Mouse (Mus musculus): ENCODE data around the gene Mbnl1. TPM values are rescaled to one million over a fixed set of nuclear protein-coding genes. Genes with fewer than 3 reads are reported as not detected.
"Not testable (repeated sequence)": the region's sequence is repeated elsewhere in the genome, so short reads cannot be mapped to it uniquely, and the experiment has no call there.

Gene Mbnl1
- polyA plus RNA-seq (2016; fragmentation: Nextera tagmentation; extraction: Ambion mirVana) = 34.7 and 39.3 TPM in 2 replicates

- Histone ChIP-seq H3K4me1 (replicated peaks) (no peaks in the 10 kb centered on the region), H3K36me3 (no peaks in the 10 kb centered on the region), H3K27me3 (ENCODE audit: insufficient read depth, poor library complexity, severe bottlenecking) (no peaks in the 10 kb centered on the region), H3K9me3 (no peaks in the 10 kb centered on the region), H3K4me3 (no peak within 1 kb of the TSS), H3K27ac (no peak within 1 kb of the TSS)
- 80% methylated on average over 5 of the region's 5 CpGs for WGBS
- no peak for DNase-seq (ENCODE audit: low spot score)
These were observed at the start of gene Mbnl1 for GRCm38 (mm10) chr3:60472681-60473177. Gene Mbnl1 (plus strand): TSS chr3:60472830.

GRCm38 (mm10) chr3:60424148-60424547 lies 48.5 kb upstream of the Mbnl1 start:
- DNase-seq (ENCODE audit: low spot score) = no peak
- H3K4me3 ChIP-seq = no peak overlapping the region
- H3K36me3 ChIP-seq = no peaks in the 10 kb centered on the region
- 88% methylated on average over 1 of the region's 1 CpGs for WGBS
- no peaks in the 10 kb centered on the region for H3K9me3 ChIP-seq
- no peak overlapping the region for H3K27ac ChIP-seq
- 0 out of 2 replicates have a peak, but pooled peaks cover 4% of the 10 kb centered on the region for H3K4me1 ChIP-seq (replicated peaks)
- H3K27me3 ChIP-seq (ENCODE audit: insufficient read depth, poor library complexity, severe bottlenecking) = no peaks in the 10 kb centered on the region

- Histone ChIP-seq H3K4me3 (no peak overlapping the region), H3K4me1 (replicated peaks) (0 out of 2 replicates have a peak, but pooled peaks cover 3% of the 10 kb centered on the region), H3K27ac (no peak overlapping the region), H3K27me3 (ENCODE audit: insufficient read depth, poor library complexity, severe bottlenecking) (no peaks in the 10 kb centered on the region), H3K36me3 (no peaks in the 10 kb centered on the region), H3K9me3 (no peaks in the 10 kb centered on the region)
- 98% methylated on average over 5 of the region's 5 CpGs for WGBS
- DNase-seq (ENCODE audit: low spot score) = no peak
These were observed 43.6 kb upstream of the Mbnl1 start for GRCm38 (mm10) chr3:60429049-60429448.

- H3K27me3 ChIP-seq (ENCODE audit: insufficient read depth, poor library complexity, severe bottlenecking) = no peaks in the 10 kb centered on the region
- no peaks in the 10 kb centered on the region for H3K4me1 ChIP-seq (replicated peaks)
- no peak overlapping the region for H3K27ac ChIP-seq
- no peaks in the 10 kb centered on the region for H3K36me3 ChIP-seq
- H3K4me3 ChIP-seq = no peak overlapping the region
- no peak for DNase-seq (ENCODE audit: low spot score)
- no peaks in the 10 kb centered on the region for H3K9me3 ChIP-seq
These were observed 35.4 kb upstream of the Mbnl1 start for GRCm38 (mm10) chr3:60437254-60437653.

- Histone ChIP-seq H3K27ac (no peak overlapping the region), H3K27me3 (ENCODE audit: insufficient read depth, poor library complexity, severe bottlenecking) (no peaks in the 10 kb centered on the region), H3K9me3 (no peaks in the 10 kb centered on the region), H3K4me3 (no peak overlapping the region), H3K4me1 (replicated peaks) (no peaks in the 10 kb centered on the region), H3K36me3 (no peaks in the 10 kb centered on the region)
- DNase-seq (ENCODE audit: low spot score) = no peak
- 79% methylated on average over 1 of the region's 1 CpGs for WGBS
These were observed 34.9 kb upstream of the Mbnl1 start for GRCm38 (mm10) chr3:60437678-60438232.

- no peaks in the 10 kb centered on the region for H3K27me3 ChIP-seq (ENCODE audit: insufficient read depth, poor library complexity, severe bottlenecking)
- no peak for DNase-seq (ENCODE audit: low spot score)
- H3K9me3 ChIP-seq = no peaks in the 10 kb centered on the region
- no peak overlapping the region for H3K27ac ChIP-seq
- no peaks in the 10 kb centered on the region for H3K36me3 ChIP-seq
- H3K4me1 ChIP-seq (replicated peaks) = no peaks in the 10 kb centered on the region
- no peak overlapping the region for H3K4me3 ChIP-seq
- 86% methylated on average over 1 of the region's 1 CpGs for WGBS
These were observed 33.9 kb upstream of the Mbnl1 start for GRCm38 (mm10) chr3:60438715-60439114.

GRCm38 (mm10) chr3:60461828-60462521 lies 10.7 kb upstream of the Mbnl1 start:
- no peaks in the 10 kb centered on the region for H3K36me3 ChIP-seq
- no peak overlapping the region for H3K27ac ChIP-seq
- no peaks in the 10 kb centered on the region for H3K4me1 ChIP-seq (replicated peaks)
- no peak overlapping the region for H3K4me3 ChIP-seq
- 90% methylated on average over 6 of the region's 6 CpGs for WGBS
- no peaks in the 10 kb centered on the region for H3K9me3 ChIP-seq
- no peaks in the 10 kb centered on the region for H3K27me3 ChIP-seq (ENCODE audit: insufficient read depth, poor library complexity, severe bottlenecking)
- no peak for DNase-seq (ENCODE audit: low spot score)

GRCm38 (mm10) chr3:60468667-60469066 lies 4.0 kb upstream of the Mbnl1 start:
- H3K9me3 ChIP-seq; H3K27ac ChIP-seq; H3K27me3 ChIP-seq (ENCODE audit: insufficient read depth, poor library complexity, severe bottlenecking); H3K4me1 ChIP-seq (replicated peaks); DNase-seq (ENCODE audit: low spot score); H3K4me3 ChIP-seq; H3K36me3 ChIP-seq: not testable (repeated sequence)
- 86% methylated on average over 2 of the region's 3 CpGs for WGBS

- DNase-seq (ENCODE audit: low spot score) = not testable (repeated sequence)
These were observed 3.3 kb upstream of the Mbnl1 start for GRCm38 (mm10) chr3:60469170-60469805.

GRCm38 (mm10) chr3:60472011-60472680 lies 484 bp upstream of the Mbnl1 start:
- Histone ChIP-seq H3K27me3 (ENCODE audit: insufficient read depth, poor library complexity, severe bottlenecking) (no peaks in the 10 kb centered on the region), H3K9me3 (no peaks in the 10 kb centered on the region), H3K4me1 (replicated peaks) (no peaks in the 10 kb centered on the region), H3K27ac (no peak overlapping the region), H3K4me3 (no peak overlapping the region), H3K36me3 (no peaks in the 10 kb centered on the region)
- WGBS = 87% methylated on average over 2 of the region's 2 CpGs
- DNase-seq (ENCODE audit: low spot score) = no peak

More at GRCm38 (mm10) chr3:60469170-60469805, 3.3 kb upstream of the Mbnl1 start:
- 85% methylated on average over 2 of the region's 3 CpGs for WGBS
- not testable (repeated sequence) for H3K4me1 ChIP-seq (replicated peaks); H3K27ac ChIP-seq; H3K4me3 ChIP-seq; H3K27me3 ChIP-seq (ENCODE audit: insufficient read depth, poor library complexity, severe bottlenecking); H3K36me3 ChIP-seq; H3K9me3 ChIP-seq

GRCm38 (mm10) chr3:60473861-60474653 lies 1.4 kb downstream of the Mbnl1 start:
- H3K27ac ChIP-seq = no peak overlapping the region
- no peaks in the 10 kb centered on the region for H3K36me3 ChIP-seq
- 93% methylated on average over 11 of the region's 11 CpGs for WGBS
- no peak for DNase-seq (ENCODE audit: low spot score)
- no peaks in the 10 kb centered on the region for H3K4me1 ChIP-seq (replicated peaks)
- no peaks in the 10 kb centered on the region for H3K27me3 ChIP-seq (ENCODE audit: insufficient read depth, poor library complexity, severe bottlenecking)
- H3K9me3 ChIP-seq = no peaks in the 10 kb centered on the region
- H3K4me3 ChIP-seq = no peak overlapping the region

GRCm38 (mm10) chr3:60474654-60474972 lies 2.0 kb downstream of the Mbnl1 start:
- Histone ChIP-seq H3K4me3 (no peak overlapping the region), H3K27ac (no peak overlapping the region), H3K27me3 (ENCODE audit: insufficient read depth, poor library complexity, severe bottlenecking) (no peaks in the 10 kb centered on the region), H3K4me1 (replicated peaks) (no peaks in the 10 kb centered on the region), H3K9me3 (no peaks in the 10 kb centered on the region), H3K36me3 (no peaks in the 10 kb centered on the region)
- 93% methylated on average over 3 of the region's 3 CpGs for WGBS
- DNase-seq (ENCODE audit: low spot score) = no peak
